Mouse (Mus musculus) midbrain, embryonic 10.5 days (tissue): ENCODE data around the gene Rac2. TPM values are rescaled to one million over a fixed set of nuclear protein-coding genes. Genes with fewer than 3 reads are reported as not detected.

Source experiments
- DNase-seq: peaks from one replicate; pipeline ENCODE4 v3.0.0-alpha.2; 2017; ENCODE audit warnings: low spot score
- H3K27ac ChIP-seq: fragments of 300-500 bp; sonication (generic); replicated peaks from 2 replicates; pipeline ENCODE4 v1.5.1; 2016; ENCODE audit warnings: mild to moderate bottlenecking
- H3K27me3 ChIP-seq: fragments of 300-500 bp; sonication (generic); 2 replicates; pipeline ENCODE4 v1.6.1; 2016; ENCODE audit warnings: low read depth, mild to moderate bottlenecking; ENCODE audit not compliant: poor library complexity, severe bottlenecking
- H3K36me3 ChIP-seq: fragments of 300-500 bp; sonication (generic); 2 replicates; pipeline ENCODE4 v1.6.1; 2016; ENCODE audit warnings: mild to moderate bottlenecking, moderate library complexity
- H3K4me1 ChIP-seq: fragments of 300-500 bp; sonication (generic); 2 replicates; pipeline ENCODE4 v1.6.1; 2016
- H3K4me3 ChIP-seq: fragments of 300-500 bp; sonication (generic); 2 replicates; pipeline ENCODE4 v1.5.1; 2016; ENCODE audit warnings: mild to moderate bottlenecking, moderate library complexity
- H3K9me3 ChIP-seq: fragments of 300-500 bp; sonication (generic); replicated peaks from 2 replicates; pipeline ENCODE4 v1.6.1; 2016; ENCODE audit warnings: mild to moderate bottlenecking
- WGBS: fragments of 180-500 bp; shearing (Covaris S2); methylation state at CpG from one replicate; pipeline ENCODE4 v1.1.7; 2016; 5-methylcytosine and 5-hydroxymethylcytosine counted together
- polyA plus RNA-seq: library from polyadenylated mRNA; unstranded; fragments of >200 nt; fragmentation: Nextera tagmentation; extraction: Ambion mirVana; gene quantifications from 2 replicates; pipeline ENCODE4 v1.2.1, GENCODE M21; 2016

The Rac2 gene
- polyA plus RNA-seq, 1 experiment from 2014 or later: 9.1 TPM

GRCm38 (mm10) chr15:78557693-78558535, 14.7 kb downstream of the Rac2 start:
- Histone ChIP-seq H3K4me3 (no peak overlapping the region), H3K9me3 (no peaks in the 10 kb centered on the region; the same call in 1 of the 2 replicates), H3K36me3 (no peaks in the 10 kb centered on the region), H3K27me3 (0 out of 2 replicates have a peak, but pooled peaks cover 6% of the 10 kb centered on the region), H3K27ac (peak overlapping the region; percentile 20; the same call in 1 of the 2 replicates), H3K4me1 (peaks cover 17% of the 10 kb centered on the region)
- no peak for DNase-seq
- WGBS: 67% methylated on average over 10 of the region's 10 CpGs

- H3K9me3 ChIP-seq: peaks cover 11% of the 10 kb centered on the region; the same call in 1 of the 2 replicates
- peaks cover 17% of the 10 kb centered on the region for H3K4me1 ChIP-seq
- no peak for DNase-seq
- H3K27ac ChIP-seq: no peak overlapping the region
- H3K4me3 ChIP-seq: peak overlapping the region; percentile 21
- WGBS: 64% methylated on average over 25 of the region's 25 CpGs
- 0 out of 2 replicates have a peak, but pooled peaks cover 6% of the 10 kb centered on the region for H3K27me3 ChIP-seq
- no peaks in the 10 kb centered on the region for H3K36me3 ChIP-seq
These were observed 17.9 kb downstream of the Rac2 start for GRCm38 (mm10) chr15:78554545-78555313.

- H3K36me3 ChIP-seq: no peaks in the 10 kb centered on the region
- H3K4me3 ChIP-seq: no peak overlapping the region
- no peak for DNase-seq
- peaks cover 22% of the 10 kb centered on the region for H3K4me1 ChIP-seq
- WGBS: 84% methylated on average over 4 of the region's 4 CpGs
- peaks cover 18% of the 10 kb centered on the region for H3K27me3 ChIP-seq
- H3K9me3 ChIP-seq: peaks cover 11% of the 10 kb centered on the region; the same call in 1 of the 2 replicates
- H3K27ac ChIP-seq: no peak overlapping the region
These were observed 23.3 kb downstream of the Rac2 start for GRCm38 (mm10) chr15:78549189-78549734.

DNA sequence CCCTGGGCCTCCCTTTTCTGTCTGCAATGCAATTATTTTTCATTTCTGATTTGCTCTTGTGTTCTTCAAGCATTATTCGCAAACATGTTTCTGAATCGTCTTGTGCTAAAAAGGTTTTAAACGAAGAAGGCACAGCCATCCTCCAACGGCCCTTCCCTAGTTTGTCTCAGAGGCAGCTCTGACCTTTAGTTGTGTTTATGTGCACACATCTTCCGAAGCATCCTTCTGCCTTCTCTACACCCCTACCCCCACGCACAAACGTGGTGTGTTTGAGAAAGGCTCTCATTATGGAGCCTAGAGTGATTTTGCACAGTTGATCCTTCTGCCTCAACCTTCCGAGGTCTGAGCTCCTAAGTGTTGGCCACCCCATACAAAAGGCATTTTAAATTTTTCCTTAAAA, 23.9 kb downstream of the Rac2 start:
- Histone ChIP-seq H3K4me1 (peaks cover 26% of the 10 kb centered on the region), H3K9me3 (peaks cover 11% of the 10 kb centered on the region; the same call in 1 of the 2 replicates), H3K36me3 (no peaks in the 10 kb centered on the region), H3K27ac (peak overlapping the region; percentile 39; the same call in 1 of the 2 replicates), H3K4me3 (no peak overlapping the region), H3K27me3 (peaks cover 23% of the 10 kb centered on the region)
- DNase-seq: no peak
- 78% methylated on average over 8 of the region's 8 CpGs for WGBS

- H3K9me3 ChIP-seq: peaks cover 11% of the 10 kb centered on the region; the same call in 1 of the 2 replicates
- H3K27me3 ChIP-seq: peaks cover 26% of the 10 kb centered on the region
- DNase-seq: no peak
- 0 out of 2 replicates have a peak overlapping the region, but pooled peaks have one; percentile 39 for H3K27ac ChIP-seq
- H3K4me3 ChIP-seq: no peak overlapping the region
- 29% methylated on average over 3 of the region's 3 CpGs for WGBS
- peaks cover 26% of the 10 kb centered on the region for H3K4me1 ChIP-seq
- no peaks in the 10 kb centered on the region for H3K36me3 ChIP-seq
These were observed 24.3 kb downstream of the Rac2 start for GRCm38 (mm10) chr15:78548336-78548665.

GRCm38 (mm10) chr15:78547415-78548335, 24.9 kb downstream of the Rac2 start:
- Histone ChIP-seq H3K4me3 (no peak overlapping the region), H3K36me3 (no peaks in the 10 kb centered on the region), H3K27me3 (peaks cover 26% of the 10 kb centered on the region), H3K9me3 (peaks cover 11% of the 10 kb centered on the region; the same call in 1 of the 2 replicates), H3K27ac (0 out of 2 replicates have a peak overlapping the region, but pooled peaks have one; percentile 39), H3K4me1 (peaks cover 26% of the 10 kb centered on the region)
- WGBS: 52% methylated on average over 5 of the region's 5 CpGs
- no peak for DNase-seq

GRCm38 (mm10) chr15:78546060-78546459, 26.5 kb downstream of the Rac2 start:
- H3K4me1 ChIP-seq: peaks cover 26% of the 10 kb centered on the region
- 83% methylated on average over 4 of the region's 4 CpGs for WGBS

DNA sequence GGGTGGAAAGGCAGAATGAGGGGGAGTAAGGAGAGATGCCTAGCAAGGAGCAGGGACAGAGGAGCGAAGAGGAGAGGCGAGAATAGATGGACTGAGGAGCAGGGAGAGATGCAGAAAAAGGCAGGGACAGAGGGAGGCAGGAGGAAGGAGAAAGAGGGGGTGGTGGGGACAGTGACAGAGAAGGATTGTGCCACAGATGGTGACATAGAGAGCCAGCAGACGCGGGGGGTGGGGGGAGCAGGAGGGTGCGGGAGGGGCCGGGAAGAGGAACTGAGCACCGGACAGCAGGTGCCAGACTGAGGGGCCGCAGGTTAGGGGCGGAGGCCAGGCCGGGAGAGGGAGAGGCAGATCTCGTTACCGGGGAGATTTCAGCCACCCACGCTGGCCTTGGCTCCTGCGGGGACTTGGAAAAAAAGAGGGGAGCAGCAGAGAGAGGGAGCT, 28.0 kb downstream of the Rac2 start, which contains the start of gene Sstr3:
Gene Sstr3, minus strand, starts transcription at position 125 of the 441 bp plus-strand sequence.
- DNase-seq: no peak
- Histone ChIP-seq H3K9me3 (no peaks in the 10 kb centered on the region), H3K36me3 (no peaks in the 10 kb centered on the region), H3K4me1 (peaks cover 27% of the 10 kb centered on the region), H3K27me3 (peaks cover 46% of the 10 kb centered on the region), H3K27ac (peak within 1 kb of the TSS; percentile 28; the same call in 1 of the 2 replicates), H3K4me3 (peak within 1 kb of the TSS; percentile 29)
- WGBS: 23% methylated on average over 14 of the region's 14 CpGs

More at GRCm38 (mm10) chr15:78546060-78546459, 26.5 kb downstream of the Rac2 start:
- no peaks in the 10 kb centered on the region for H3K36me3 ChIP-seq
- peaks cover 33% of the 10 kb centered on the region for H3K27me3 ChIP-seq
- peaks cover 4% of the 10 kb centered on the region; the same call in 1 of the 2 replicates for H3K9me3 ChIP-seq
- no peak overlapping the region for H3K4me3 ChIP-seq
- no peak overlapping the region for H3K27ac ChIP-seq
- DNase-seq: no peak

- Histone ChIP-seq H3K4me1 (peaks cover 32% of the 10 kb centered on the region), H3K4me3 (no peak overlapping the region), H3K27me3 (peaks cover 52% of the 10 kb centered on the region), H3K9me3 (no peaks in the 10 kb centered on the region), H3K27ac (peak overlapping the region; percentile 28; the same call in 1 of the 2 replicates), H3K36me3 (no peaks in the 10 kb centered on the region)
- DNase-seq: no peak
- WGBS: 88% methylated on average over 15 of the region's 15 CpGs
These were observed 28.5 kb downstream of the Rac2 start for GRCm38 (mm10) chr15:78544041-78544440.

DNA sequence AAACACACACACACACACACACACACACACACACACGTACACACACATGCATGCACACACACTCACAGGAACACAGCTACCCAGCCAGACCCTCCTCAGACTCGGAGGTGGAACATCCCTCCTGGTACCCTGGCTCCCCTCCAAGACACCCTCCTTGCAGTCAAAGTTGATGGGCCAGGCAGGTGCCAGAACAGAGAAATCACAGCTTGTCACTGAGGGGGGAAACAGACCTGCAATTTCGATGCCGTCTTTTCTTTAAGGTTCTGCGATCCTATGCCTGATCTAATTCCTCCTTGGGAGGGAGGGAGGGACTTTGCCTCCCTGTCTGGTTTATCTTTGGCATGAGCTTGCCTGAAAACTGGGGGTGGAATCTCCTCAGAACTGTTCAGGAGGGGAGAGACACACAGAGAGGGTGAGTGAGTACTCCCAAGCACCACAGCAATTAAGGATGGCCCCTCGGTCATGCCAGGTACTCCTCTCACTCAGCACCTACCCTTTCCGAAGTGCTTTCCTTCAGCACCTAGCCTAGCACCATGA, 29.7 kb downstream of the Rac2 start:
- 78% methylated on average over 7 of the region's 7 CpGs for WGBS
- H3K4me1 ChIP-seq: peaks cover 22% of the 10 kb centered on the region
- H3K27me3 ChIP-seq: peaks cover 58% of the 10 kb centered on the region
- no peak overlapping the region for H3K27ac ChIP-seq
- DNase-seq: no peak
- no peaks in the 10 kb centered on the region for H3K9me3 ChIP-seq
- H3K4me3 ChIP-seq: no peak overlapping the region
- H3K36me3 ChIP-seq: no peaks in the 10 kb centered on the region

DNA sequence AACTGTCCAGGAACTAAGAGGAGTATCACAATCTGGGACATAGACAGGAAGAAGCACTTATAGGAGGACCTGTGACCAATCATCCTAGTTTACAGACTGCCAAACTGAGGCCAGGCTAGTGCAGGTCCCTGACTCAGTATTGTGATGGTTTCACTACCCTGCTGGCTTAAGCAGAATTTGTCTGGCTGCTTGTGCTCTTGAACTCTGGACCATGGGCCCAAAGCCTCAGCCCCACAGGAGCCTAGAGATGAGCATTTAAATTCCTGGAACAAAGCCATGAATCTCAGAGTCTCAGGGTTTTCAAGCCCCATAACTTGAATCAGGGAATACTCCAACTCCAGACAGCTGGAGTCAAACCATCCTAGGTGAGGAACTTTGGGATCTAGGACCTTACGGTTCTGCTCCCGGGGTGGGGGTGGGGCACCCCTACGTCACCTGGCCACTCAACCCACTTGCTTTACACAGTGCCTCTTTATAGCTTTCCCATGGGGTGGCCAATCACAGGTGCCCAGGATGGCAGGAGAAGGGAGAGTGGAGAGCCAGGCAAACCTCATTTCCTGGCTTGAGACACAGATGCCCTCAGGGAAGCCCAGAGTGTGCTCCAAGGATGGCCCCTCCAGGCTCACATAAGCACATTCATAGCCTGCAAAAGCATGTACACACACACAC, 30.4 kb downstream of the Rac2 start:
- WGBS: 82% methylated on average over 3 of the region's 3 CpGs
- H3K4me1 ChIP-seq: peaks cover 18% of the 10 kb centered on the region
- H3K9me3 ChIP-seq: no peaks in the 10 kb centered on the region
- no peak for DNase-seq
- H3K27ac ChIP-seq: no peak overlapping the region
- H3K36me3 ChIP-seq: no peaks in the 10 kb centered on the region
- no peak overlapping the region for H3K4me3 ChIP-seq
- peaks cover 58% of the 10 kb centered on the region for H3K27me3 ChIP-seq
